ENCODE assay signal across 30 mouse cellular contexts in the genomic region with DNA sequence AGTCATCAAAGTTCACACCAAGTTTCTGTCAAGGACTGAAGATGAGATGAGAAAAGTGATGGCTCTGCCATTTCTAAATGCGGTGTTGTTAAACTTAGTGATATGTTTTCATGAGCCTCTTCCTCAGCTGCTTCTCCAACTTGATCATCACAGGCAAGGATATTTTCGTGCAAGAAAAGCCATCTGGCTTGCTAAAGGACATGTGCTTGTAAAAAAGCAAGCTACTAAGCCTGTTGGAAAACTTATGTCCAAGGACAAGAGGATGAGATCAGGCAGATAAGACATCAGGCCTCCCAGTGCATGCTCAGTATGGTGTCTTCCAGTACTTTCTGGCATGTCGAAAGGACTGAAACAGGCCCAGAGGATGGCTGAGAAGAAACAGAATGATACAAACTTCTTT. TPM values are rescaled to one million over a fixed set of nuclear protein-coding genes. Genes with fewer than 3 reads are reported as not detected.
A peak's percentile ranks its signal among the peaks of the same experiment; 100 is the strongest.
DNase-seq lines count a peak whose midpoint lies in the region; ATAC-seq and TF ChIP-seq lines count a peak whose summit lies in the region.
"Had no signal": no experiment of that assay in that cellular context is flagged by ENCODE, and none has a peak within 500 bp of the region (broad histone marks: within the 10 kb centered on the region; RNA-seq: fewer than 3 reads in every experiment).

No protein-coding gene starts in this region.

- intact Hi-C loops in left cerebral cortex, adult 2 months (cut with DNase I) = no loop called here
- intact Hi-C loops in left cerebral cortex, postnatal 25 days (cut with DNase I) = no loop called here

- DNase-seq in frontal cortex, postnatal 25 days (ENCODE audit: low spot score in 2 of 2) = no peak
- peak; percentile 20 to 32 for DNase-seq in left cerebral cortex, adult 9 months (ENCODE audit: low spot score in 2 of 2)
- DNase-seq in left cerebral cortex, adult 2 months (ENCODE audit: extremely low spot score in 1 of 2, low spot score in 2 of 2) = no peak
- DNase-seq in frontal cortex, adult 2 months (ENCODE audit: extremely low spot score in 1 of 2, low spot score in 1 of 2) = peak; percentile 25 to 58
- DNase-seq in left cerebral cortex, postnatal 25 days (ENCODE audit: low spot score in 2 of 2) = peak; percentile 24 to 88
- DNase-seq in retina, postnatal 1 day = no peak
- no peak for DNase-seq in lung, adult 2 months
- DNase-seq: adrenal gland, postnatal 10 days; cerebellum, adult 11 months; cerebellum, adult 9-10 months; embryo, embryonic 11 days; gastrocnemius, postnatal 25 days; heart, adult 18-20 months; heart, postnatal 36 days; kidney, adult 2 months; kidney, postnatal 4 days; lung, postnatal 4 days had no signal

- H3K4me3 ChIP-seq in left cerebral cortex, adult 2 months = no peak overlapping the region
- H3K4me3 ChIP-seq in lung, adult 2 months (replicated peaks; ENCODE audit: extremely low read depth, low read depth, low read length) = no peak overlapping the region
- H3K4me3 ChIP-seq: embryonic facial prominence, embryonic 12.5 days; forebrain, embryonic 15.5 days; hindbrain, embryonic 12.5 days; intestine, embryonic 15.5 days; limb, embryonic 13.5 days; megakaryocyte, embryonic 14.5 days; midbrain, embryonic 12.5 days; myocyte; neural tube, embryonic 12.5 days had no signal

- no peak overlapping the region for H3K27ac ChIP-seq in left cerebral cortex, adult 2 months
- H3K27ac ChIP-seq: embryonic facial prominence, embryonic 12.5 days; forebrain, embryonic 15.5 days; hindbrain, embryonic 12.5 days; hindbrain, postnatal 0 days; intestine, embryonic 15.5 days; limb, embryonic 13.5 days; midbrain, embryonic 12.5 days; neural tube, embryonic 12.5 days had no signal

- 85% methylated on average over 3 of the region's 3 CpGs for WGBS in lung, adult 2 months

- no peak for TF ChIP-seq CTCF in left cerebral cortex, adult 2 months (IDR thresholded peaks at IDR 0.05)
- TF ChIP-seq CTCF in lung, adult 2 months (IDR thresholded peaks at IDR 0.05; ENCODE audit: insufficient read depth, low read length) = no peak

- no peaks in the 10 kb centered on the region for H3K4me1 ChIP-seq in lung, adult 2 months (ENCODE audit: control insufficient read depth, insufficient read depth, low read length)
- H3K4me1 ChIP-seq: embryonic facial prominence, embryonic 12.5 days; forebrain, embryonic 15.5 days; hindbrain, embryonic 12.5 days; intestine, embryonic 15.5 days; limb, embryonic 13.5 days; megakaryocyte, embryonic 14.5 days; midbrain, embryonic 12.5 days; neural tube, embryonic 12.5 days had no signal

- no peak for TF ChIP-seq POLR2A in lung, adult 2 months (IDR thresholded peaks at IDR 0.05; ENCODE audit: borderline replicate concordance, extremely low read depth, low read depth, low read length)

- ATAC-seq in frontal cortex, adult (ENCODE audit: low TSS enrichment) = peak; percentile 99
- ATAC-seq: forebrain, embryonic 15.5 days; hindbrain, postnatal 0 days; intestine, embryonic 15.5 days had no signal

RNA-seq across cellular contexts. Expression of a gene that starts 36.9 kb away (rescaled TPM):
- 10 to 100 TPM; 17.1 to 17.4 TPM for total RNA-seq in left cerebral cortex, adult 2 months (2021)
- 18.4 and 19.7 TPM in 2 replicates for polyA plus RNA-seq in frontal cortex, adult 2 months (2012; rRNA removed)
- 10 to 100 TPM; 17.6 to 20.9 TPM for total RNA-seq in left cerebral cortex, postnatal 25 days (2021)
- polyA plus RNA-seq in lung, adult 2 months (2012; rRNA removed) = 0.40 and 0.53 TPM in 2 replicates
- total RNA-seq: G1E; gastrocnemius, adult 18-20 months; heart, adult 18-20 months had no signal
- polyA plus RNA-seq: G1E had no signal

Comparison
In these comparisons a context has a peak if more than half of its experiments do, and no peak if none do; other contexts are left out.
1. DNase-seq: peak in left cerebral cortex, adult 9 months (2 of 2), frontal cortex, adult 2 months (2 of 2) and left cerebral cortex, postnatal 25 days (2 of 2); none in frontal cortex, postnatal 25 days (0 of 2), left cerebral cortex, adult 2 months (0 of 2), retina, postnatal 1 day (single experiment) and lung, adult 2 months (single experiment).